Mouse (Mus musculus) forebrain, embryonic 10.5 days (tissue): ENCODE measurements around the gene Ptpn14. TPM values are rescaled to one million over a fixed set of nuclear protein-coding genes. Genes with fewer than 3 reads are reported as not detected.

Experiments
- DNase-seq: peaks from one replicate; pipeline ENCODE4 v3.0.0-alpha.2; 2017; ENCODE audit warnings: low spot score; ENCODE audit errors: extremely low spot score
- H3K27ac ChIP-seq: fragments of 300-500 bp; sonication (generic); 2 replicates; pipeline ENCODE4 v1.5.1; 2016; ENCODE audit warnings: mild to moderate bottlenecking
- H3K27me3 ChIP-seq: fragments of 300-500 bp; sonication (generic); 2 replicates; pipeline ENCODE4 v1.6.1; 2016; ENCODE audit warnings: mild to moderate bottlenecking; ENCODE audit not compliant: poor library complexity, severe bottlenecking
- H3K36me3 ChIP-seq: fragments of 300-500 bp; sonication (generic); replicated peaks from 2 replicates; pipeline ENCODE4 v1.6.1; 2016; ENCODE audit warnings: mild to moderate bottlenecking, moderate library complexity
- H3K4me1 ChIP-seq: fragments of 300-500 bp; sonication (generic); 2 replicates; pipeline ENCODE4 v1.6.1; 2016
- H3K4me3 ChIP-seq: fragments of 300-500 bp; sonication (generic); 2 replicates; pipeline ENCODE4 v1.5.1; 2016; ENCODE audit warnings: mild to moderate bottlenecking, moderate library complexity
- H3K9me3 ChIP-seq: fragments of 300-500 bp; sonication (generic); 2 replicates; pipeline ENCODE4 v1.6.1; 2016; ENCODE audit warnings: mild to moderate bottlenecking, moderate library complexity
- WGBS: fragments of 180-500 bp; shearing (Covaris S2); methylation state at CpG from one replicate; pipeline ENCODE4 v1.1.7; 2016; 5-methylcytosine and 5-hydroxymethylcytosine counted together
- polyA plus RNA-seq: library from polyadenylated mRNA; unstranded; fragments of >200 nt; fragmentation: Nextera tagmentation; extraction: Ambion mirVana; gene quantifications from 2 replicates; pipeline ENCODE4 v1.2.1, GENCODE M21; 2016

The Ptpn14 gene
- polyA plus RNA-seq, 1 experiment from 2014 or later, result 4.9 TPM

- no peak for DNase-seq
These were observed 28.4 kb downstream of the Ptpn14 start for GRCm38 (mm10) chr1:189756306-189757053.

GRCm38 (mm10) chr1:189757054-189757408 lies 29.0 kb downstream of the Ptpn14 start:
- DNase-seq, result no peak
- no peaks in the 10 kb centered on the region for H3K9me3 ChIP-seq
- 0 out of 2 replicates have a peak, but pooled peaks cover 5% of the 10 kb centered on the region for H3K36me3 ChIP-seq
- no peaks in the 10 kb centered on the region for H3K27me3 ChIP-seq
- H3K4me1 ChIP-seq, result peaks cover 50% of the 10 kb centered on the region
- no peak overlapping the region for H3K27ac ChIP-seq
- H3K4me3 ChIP-seq, result no peak overlapping the region
- 84% methylated on average over 7 of the region's 7 CpGs for WGBS

More at GRCm38 (mm10) chr1:189756306-189757053, 28.4 kb downstream of the Ptpn14 start:
- Histone ChIP-seq H3K36me3 (0 out of 2 replicates have a peak, but pooled peaks cover 5% of the 10 kb centered on the region), H3K27me3 (no peaks in the 10 kb centered on the region), H3K4me3 (no peak overlapping the region), H3K9me3 (no peaks in the 10 kb centered on the region), H3K4me1 (peaks cover 44% of the 10 kb centered on the region), H3K27ac (0 out of 2 replicates have a peak overlapping the region, but pooled peaks have one; percentile 41)
- 62% methylated on average over 19 of the region's 19 CpGs for WGBS

- Histone ChIP-seq H3K4me3 (no peak overlapping the region), H3K27ac (no peak overlapping the region), H3K27me3 (no peaks in the 10 kb centered on the region), H3K4me1 (peaks cover 52% of the 10 kb centered on the region), H3K9me3 (no peaks in the 10 kb centered on the region), H3K36me3 (0 out of 2 replicates have a peak, but pooled peaks cover 5% of the 10 kb centered on the region)
- DNase-seq, result no peak
- WGBS, result 22% methylated on average over 6 of the region's 6 CpGs
These were observed 33.5 kb downstream of the Ptpn14 start for GRCm38 (mm10) chr1:189761581-189762021.

- H3K4me1 ChIP-seq, result peaks cover 60% of the 10 kb centered on the region
- H3K36me3 ChIP-seq, result no peaks in the 10 kb centered on the region
- WGBS, result 83% methylated on average over 5 of the region's 5 CpGs
- no peak overlapping the region for H3K27ac ChIP-seq
- H3K4me3 ChIP-seq, result no peak overlapping the region
- no peaks in the 10 kb centered on the region for H3K27me3 ChIP-seq
- H3K9me3 ChIP-seq, result no peaks in the 10 kb centered on the region
- DNase-seq, result no peak
These were observed 36.2 kb downstream of the Ptpn14 start for GRCm38 (mm10) chr1:189764258-189764657.

- H3K4me3 ChIP-seq, result no peak overlapping the region
- WGBS, result 75% methylated on average over 10 of the region's 10 CpGs
- H3K4me1 ChIP-seq, result peaks cover 58% of the 10 kb centered on the region
- no peaks in the 10 kb centered on the region for H3K36me3 ChIP-seq
- DNase-seq, result no peak
- no peak overlapping the region for H3K27ac ChIP-seq
- H3K27me3 ChIP-seq, result no peaks in the 10 kb centered on the region
- no peaks in the 10 kb centered on the region for H3K9me3 ChIP-seq
These were observed 39.1 kb downstream of the Ptpn14 start for GRCm38 (mm10) chr1:189767164-189767563.

GRCm38 (mm10) chr1:189767910-189768309 lies 39.8 kb downstream of the Ptpn14 start:
- no peaks in the 10 kb centered on the region for H3K36me3 ChIP-seq
- 69% methylated on average over 9 of the region's 9 CpGs for WGBS
- H3K9me3 ChIP-seq, result no peaks in the 10 kb centered on the region
- peaks cover 63% of the 10 kb centered on the region for H3K4me1 ChIP-seq
- H3K27me3 ChIP-seq, result no peaks in the 10 kb centered on the region
- H3K4me3 ChIP-seq, result no peak overlapping the region
- DNase-seq, result no peak
- no peak overlapping the region for H3K27ac ChIP-seq

- Histone ChIP-seq H3K27me3 (no peaks in the 10 kb centered on the region; the same call in 1 of the 2 replicates), H3K36me3 (no peaks in the 10 kb centered on the region), H3K9me3 (no peaks in the 10 kb centered on the region), H3K27ac (no peak overlapping the region), H3K4me1 (peaks cover 58% of the 10 kb centered on the region), H3K4me3 (no peak overlapping the region)
- WGBS, result 93% methylated on average over 3 of the region's 3 CpGs
- DNase-seq, result no peak
These were observed 42.4 kb downstream of the Ptpn14 start for GRCm38 (mm10) chr1:189770516-189770915.

- DNase-seq, result no peak
- Histone ChIP-seq H3K27ac (no peak overlapping the region), H3K36me3 (no peaks in the 10 kb centered on the region), H3K27me3 (peaks cover 3% of the 10 kb centered on the region; the same call in 1 of the 2 replicates), H3K4me3 (no peak overlapping the region), H3K9me3 (no peaks in the 10 kb centered on the region), H3K4me1 (peaks cover 50% of the 10 kb centered on the region)
- 91% methylated on average over 10 of the region's 10 CpGs for whole genome bisulfite sequencing
These were observed 44.6 kb downstream of the Ptpn14 start for GRCm38 (mm10) chr1:189772707-189773106.

GRCm38 (mm10) chr1:189774778-189775177 lies 46.7 kb downstream of the Ptpn14 start:
- no peak overlapping the region for H3K4me3 ChIP-seq
- WGBS, result 89% methylated on average over 1 of the region's 1 CpGs

GRCm38 (mm10) chr1:189777207-189777606 lies 49.1 kb downstream of the Ptpn14 start:
- 90% methylated on average over 6 of the region's 6 CpGs for WGBS
- Histone ChIP-seq H3K4me3 (no peak overlapping the region), H3K9me3 (no peaks in the 10 kb centered on the region), H3K27ac (no peak overlapping the region), H3K27me3 (peaks cover 39% of the 10 kb centered on the region), H3K4me1 (peaks cover 53% of the 10 kb centered on the region), H3K36me3 (no peaks in the 10 kb centered on the region)
- no peak for DNase-seq

More at GRCm38 (mm10) chr1:189774778-189775177, 46.7 kb downstream of the Ptpn14 start:
- Histone ChIP-seq H3K9me3 (no peaks in the 10 kb centered on the region), H3K27ac (no peak overlapping the region), H3K27me3 (peaks cover 16% of the 10 kb centered on the region; the same call in 1 of the 2 replicates), H3K36me3 (no peaks in the 10 kb centered on the region), H3K4me1 (peaks cover 56% of the 10 kb centered on the region)
- no peak for DNase-seq

- Histone ChIP-seq H3K27ac (no peak overlapping the region), H3K4me1 (peaks cover 48% of the 10 kb centered on the region), H3K36me3 (no peaks in the 10 kb centered on the region), H3K9me3 (no peaks in the 10 kb centered on the region), H3K27me3 (peaks cover 50% of the 10 kb centered on the region), H3K4me3 (no peak overlapping the region)
- 41% methylated on average over 5 of the region's 5 CpGs for WGBS
- no peak for DNase-seq
These were observed 50.3 kb downstream of the Ptpn14 start for GRCm38 (mm10) chr1:189778343-189778742.

GRCm38 (mm10) chr1:189779226-189779625 lies 51.2 kb downstream of the Ptpn14 start:
- DNase-seq, result no peak
- Histone ChIP-seq H3K9me3 (no peaks in the 10 kb centered on the region), H3K4me1 (peaks cover 48% of the 10 kb centered on the region), H3K27ac (no peak overlapping the region), H3K36me3 (no peaks in the 10 kb centered on the region; the same call in 1 of the 2 replicates), H3K4me3 (no peak overlapping the region), H3K27me3 (peaks cover 59% of the 10 kb centered on the region)
- 63% methylated on average over 3 of the region's 3 CpGs for WGBS

- Histone ChIP-seq H3K27me3 (peaks cover 84% of the 10 kb centered on the region), H3K9me3 (no peaks in the 10 kb centered on the region), H3K27ac (no peak overlapping the region), H3K4me1 (peaks cover 62% of the 10 kb centered on the region), H3K4me3 (no peak overlapping the region), H3K36me3 (no peaks in the 10 kb centered on the region; the same call in 1 of the 2 replicates)
- WGBS, result 76% methylated on average over 10 of the region's 10 CpGs
- DNase-seq, result no peak
These were observed 53.8 kb downstream of the Ptpn14 start for GRCm38 (mm10) chr1:189781721-189782345.
